Mouse (Mus musculus) liver, postnatal 0 days (tissue): ENCODE measurements around the gene Usp31.

Source experiments
- CTCF ChIP-seq: sonication (generic); IDR thresholded peaks from 2 replicates; pipeline ENCODE4 v1.5.1; 2016; ENCODE audit warnings: antibody characterized with exemption, low read depth
- EP300 ChIP-seq: IDR thresholded peaks from 2 replicates; pipeline ENCODE4 v1.6.1; 2016; ENCODE audit warnings: antibody characterized with exemption, low read depth, mild to moderate bottlenecking

DNA sequence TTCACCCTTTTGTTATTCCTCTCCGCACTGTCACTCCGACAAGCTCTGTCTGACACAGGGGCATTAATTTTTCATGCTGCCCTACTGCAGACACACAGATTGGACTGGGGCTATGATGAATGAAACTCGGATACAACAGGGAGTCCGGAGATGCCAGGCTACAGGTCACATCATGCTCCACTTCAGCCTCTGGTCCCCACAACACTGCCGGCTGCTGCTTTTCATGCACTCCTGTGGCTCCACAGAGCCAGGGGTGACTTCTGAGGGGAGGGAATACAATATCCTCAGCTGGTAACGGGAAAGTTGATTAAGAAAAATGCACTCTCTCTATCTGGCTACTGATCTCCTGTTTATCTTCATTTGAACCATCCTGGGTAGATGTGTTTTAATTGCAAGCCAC lies 84.6 kb downstream of the Usp31 start:
- TF ChIP-seq CTCF: no peak
- no peak for TF ChIP-seq EP300
